Mouse (Mus musculus) A20 (cell line): ENCODE data around the gene Nup85.

ENCODE experiments used
- DNase-seq: peaks from one replicate; pipeline ENCODE4 v3.0.0-alpha.2; 2011; ENCODE audit warnings: low read depth, low spot score

Nup85 gene

GRCm38 (mm10) chr11:115582913-115583606 lies 18.8 kb downstream of the Nup85 start:
- peak; percentile 94 for DNase-seq

GRCm38 (mm10) chr11:115584376-115585073 lies 20.3 kb downstream of the Nup85 start:
- no peak for DNase-seq

GRCm38 (mm10) chr11:115585573-115586100 lies 21.4 kb downstream of the Nup85 start:
- DNase-seq = no peak

GRCm38 (mm10) chr11:115586403-115586802 lies 22.2 kb downstream of the Nup85 start:
- DNase-seq = no peak

GRCm38 (mm10) chr11:115587984-115588383 lies 23.8 kb downstream of the Nup85 start:
- no peak for DNase-seq

GRCm38 (mm10) chr11:115590526-115591075 lies 26.4 kb downstream of the Nup85 start:
- no peak for DNase-seq

GRCm38 (mm10) chr11:115595209-115595608 lies 31.0 kb downstream of the Nup85 start:
- peak; percentile 64 for DNase-seq

- no peak for DNase-seq
These were observed 34.1 kb downstream of the Nup85 start for GRCm38 (mm10) chr11:115598309-115598708.

- no peak for DNase-seq
These were observed 35.5 kb downstream of the Nup85 start for GRCm38 (mm10) chr11:115599722-115600121.

- DNase-seq = peak; percentile 71
These were observed 36.5 kb downstream of the Nup85 start for GRCm38 (mm10) chr11:115600743-115601142.

GRCm38 (mm10) chr11:115601174-115601573 lies 36.9 kb downstream of the Nup85 start:
- DNase-seq = peak; percentile 72

GRCm38 (mm10) chr11:115603128-115603475 lies 38.9 kb downstream of the Nup85 start:
- DNase-seq = no peak

GRCm38 (mm10) chr11:115603476-115604303 lies 39.5 kb downstream of the Nup85 start, which contains the start of the genes Mrps7 and Gga3:
Gene Mrps7, plus strand, starts transcription at chr11:115603925.
Gene Gga3, minus strand, starts transcription at chr11:115604051.
- peak; percentile 99 for DNase-seq

GRCm38 (mm10) chr11:115604304-115604696 lies 40.1 kb downstream of the Nup85 start:
- DNase-seq = no peak

GRCm38 (mm10) chr11:115606733-115607132 lies 42.5 kb downstream of the Nup85 start:
- DNase-seq = no peak

GRCm38 (mm10) chr11:115608421-115609399 lies 44.5 kb downstream of the Nup85 start:
- peak; percentile 61 for DNase-seq

- DNase-seq = no peak
These were observed 45.3 kb downstream of the Nup85 start for GRCm38 (mm10) chr11:115609576-115609975.

GRCm38 (mm10) chr11:115611173-115611572 lies 46.9 kb downstream of the Nup85 start:
- no peak for DNase-seq

GRCm38 (mm10) chr11:115612059-115612409 lies 47.8 kb downstream of the Nup85 start:
- peak; percentile 76 for DNase-seq

- DNase-seq = peak; percentile 100
These were observed 48.3 kb downstream of the Nup85 start, which contains the start of gene Mif4gd for GRCm38 (mm10) chr11:115612410-115613137. Gene Mif4gd, minus strand, starts transcription at chr11:115612969.
